Mouse (Mus musculus) heart, adult 10 weeks (tissue): ENCODE data around the gene Galnt11. TPM values are rescaled to one million over a fixed set of nuclear protein-coding genes. Genes with fewer than 3 reads are reported as not detected.

ENCODE experiments used
- polyA plus RNA-seq: library from polyadenylated mRNA; stranded (reverse); fragments of 350-450 nt; fragmentation: Illumina TruSeq; extraction: RNeasy Lipid Tissue Mini Kit (QIAGEN cat#74804); gene quantifications from one replicate; pipeline ENCODE4 v1.2.3, GENCODE M21; 2014; ENCODE audit warnings: low read depth, low replicate concordance

The Galnt11 gene
- 21.3 TPM for polyA plus RNA-seq

GRCm38 (mm10) chr5:25221604-25222003 lies at the start of gene Galnt11:
Galnt11 (plus strand) TSS chr5:25221904.

GRCm38 (mm10) chr5:25181004-25181531 lies 40.6 kb upstream of the Galnt11 start, which contains the start of gene Galntl5:
Galntl5 (plus strand) TSS chr5:25181460.

GRCm38 (mm10) chr5:25222752-25223702 lies 1.3 kb downstream of the Galnt11 start, which contains the start of gene E130116L18Rik:
E130116L18Rik (minus strand) TSS chr5:25223153.

Other genes with a start within 250 kb of the Galnt11 start
- 38.2 TPM for gene Prkag2, start 121.3 kb upstream of the Galnt11 start, polyA plus RNA-seq
- gene Galntl5, start 40.4 kb upstream of the Galnt11 start, polyA plus RNA-seq, result not detected
- gene E130116L18Rik, start 1.2 kb downstream of the Galnt11 start, polyA plus RNA-seq, result not detected